Mouse (Mus musculus): ENCODE measurements around the gene Cnga1. TPM values are rescaled to one million over a fixed set of nuclear protein-coding genes. Genes with fewer than 3 reads are reported as not detected.

Gene Cnga1
- polyA plus RNA-seq, 1 experiment from 2014 or later = not detected

DNA sequence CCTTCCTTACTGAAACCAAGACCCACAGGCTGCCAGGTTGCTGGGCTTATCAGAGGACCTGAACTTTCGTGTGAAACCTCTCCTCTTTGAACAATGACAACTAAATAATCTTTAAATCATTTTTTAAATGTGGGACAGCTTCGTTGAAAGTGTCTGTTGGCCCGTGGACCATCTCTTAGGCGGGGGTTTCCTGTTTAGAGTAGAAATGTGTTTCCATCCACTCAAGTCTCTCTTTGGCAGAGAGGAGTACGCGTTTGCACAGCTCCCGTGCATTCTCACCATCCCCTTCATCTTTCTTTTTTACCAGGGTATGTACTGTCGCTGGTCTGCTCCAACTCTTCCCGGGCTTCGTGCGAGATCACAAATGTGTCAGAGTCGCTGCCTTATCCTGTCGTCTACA lies 14.3 kb upstream of the Cnga1 start:
- Histone ChIP-seq H3K4me2 (replicated peaks) (no peak overlapping the region), H3K4me3 (no peak overlapping the region), H3K27me3 (no peaks in the 10 kb centered on the region), H3K9me3 (replicated peaks) (no peaks in the 10 kb centered on the region), H3K27ac (no peak overlapping the region), H3K36me3 (no peaks in the 10 kb centered on the region), H3K4me1 (no peaks in the 10 kb centered on the region), H3K9ac (no peak overlapping the region)
- WGBS = 87% methylated on average over 13 of the region's 13 CpGs
- no peak for ATAC-seq (ENCODE audit: low FRiP score)

DNA sequence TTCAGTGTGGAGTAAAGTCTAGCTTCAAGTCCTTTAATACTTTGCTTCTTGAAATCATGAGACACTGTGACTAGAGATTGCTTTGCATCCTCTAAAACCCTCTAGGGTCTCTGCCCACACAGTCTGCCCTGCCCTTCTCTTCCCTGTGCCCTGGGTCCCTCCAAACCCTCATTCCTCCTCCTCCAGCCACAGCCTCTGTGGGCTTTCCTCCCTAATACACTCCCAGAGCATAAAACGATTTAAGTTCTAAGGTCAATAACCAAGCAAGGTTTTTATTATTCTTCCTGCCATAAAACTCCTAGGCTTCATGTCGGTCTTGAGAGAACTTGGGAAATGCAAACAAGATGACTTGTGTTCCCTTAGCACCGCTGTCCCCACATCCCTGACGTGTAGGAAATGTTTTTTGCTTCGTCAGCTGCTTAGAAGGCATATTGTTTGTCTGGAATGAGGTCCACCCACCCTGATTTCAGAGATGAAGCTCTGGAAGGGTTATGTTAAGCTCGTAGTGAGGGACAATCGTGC lies 12.3 kb upstream of the Cnga1 start:
- Histone ChIP-seq H3K9ac (no peak overlapping the region), H3K9me3 (replicated peaks) (no peaks in the 10 kb centered on the region), H3K4me3 (no peak overlapping the region), H3K27me3 (no peaks in the 10 kb centered on the region), H3K4me1 (no peaks in the 10 kb centered on the region), H3K4me2 (replicated peaks) (no peak overlapping the region), H3K36me3 (no peaks in the 10 kb centered on the region), H3K27ac (no peak overlapping the region)
- ATAC-seq (ENCODE audit: low FRiP score) = no peak
- WGBS = 61% methylated on average over 7 of the region's 7 CpGs

DNA sequence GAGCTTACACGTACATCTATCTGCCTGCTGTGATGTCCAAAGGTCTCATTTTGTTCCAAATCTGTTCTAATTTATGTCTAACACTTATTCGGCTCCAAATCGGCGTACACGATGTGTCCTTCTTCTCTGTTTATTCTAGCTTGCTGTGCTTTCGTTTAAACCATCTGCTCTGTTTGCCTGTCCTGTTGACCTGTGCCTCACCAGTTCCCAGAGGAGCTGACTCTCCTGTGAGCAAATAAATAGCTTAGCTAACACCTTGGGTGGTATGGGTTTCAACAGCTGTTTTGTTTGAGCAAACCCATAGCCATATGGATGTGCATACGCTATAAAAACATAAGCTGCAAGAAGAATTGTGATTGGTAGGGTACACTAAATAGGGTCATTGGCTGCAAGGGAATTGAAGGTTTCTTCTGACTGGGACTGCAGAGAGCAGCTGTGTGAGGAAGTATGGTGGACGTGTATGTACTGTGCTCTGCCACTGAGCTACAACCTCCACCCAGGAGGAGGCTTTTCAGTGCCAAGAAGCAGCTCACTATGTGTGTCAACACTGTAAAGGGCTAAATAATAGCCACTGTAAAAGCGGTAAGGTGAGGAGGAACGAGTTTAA lies 9.1 kb upstream of the Cnga1 start:
- ATAC-seq (ENCODE audit: low FRiP score) = no peak
- 66% methylated on average over 10 of the region's 10 CpGs for whole genome bisulfite sequencing
- H3K4me2 ChIP-seq (replicated peaks) = no peak overlapping the region

DNA sequence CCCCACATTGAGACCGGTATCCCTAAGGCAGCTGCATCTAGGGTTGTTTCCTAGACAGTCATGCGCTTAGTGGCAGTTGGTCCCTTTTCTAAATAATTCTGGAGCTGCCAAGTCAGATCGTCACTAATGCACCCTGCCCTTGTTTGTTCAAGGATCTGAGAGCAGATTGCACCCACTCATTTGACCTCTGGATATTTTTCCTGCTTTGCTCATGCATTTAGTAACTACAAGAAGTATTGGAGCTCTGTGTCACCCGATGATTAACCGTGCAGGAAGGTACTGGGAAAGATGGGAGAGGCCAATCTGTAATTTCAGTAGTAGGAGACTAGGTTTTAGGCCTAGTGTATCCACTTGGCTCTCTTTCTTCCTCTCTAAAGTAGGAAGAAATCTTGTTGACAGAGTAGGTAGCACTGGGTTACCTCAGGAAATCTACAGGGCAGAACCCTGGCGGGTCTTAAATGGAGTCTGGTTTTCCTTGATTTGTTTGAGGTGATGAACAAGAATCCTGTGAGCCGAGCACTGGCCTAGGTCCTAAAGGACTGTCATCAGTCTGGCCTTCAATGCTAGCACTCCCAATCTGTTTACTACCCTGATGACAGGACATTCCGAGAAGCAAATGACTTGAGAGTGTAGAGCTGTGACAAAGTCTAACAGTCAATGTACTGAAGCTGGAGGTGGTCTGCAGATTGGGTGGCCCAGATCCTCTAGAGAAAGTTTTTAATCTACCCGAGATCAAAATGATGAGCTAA lies 5.1 kb upstream of the Cnga1 start:
- WGBS = 84% methylated on average over 9 of the region's 9 CpGs
- peaks cover 39% of the 10 kb centered on the region for H3K27me3 ChIP-seq
- no peaks in the 10 kb centered on the region for H3K9me3 ChIP-seq (replicated peaks)

More for the DNA sequence above, 9.1 kb upstream of the Cnga1 start:
- Histone ChIP-seq H3K4me1 (peaks cover under 1% of the 10 kb centered on the region), H3K4me3 (no peak overlapping the region), H3K36me3 (no peaks in the 10 kb centered on the region), H3K9me3 (replicated peaks) (no peaks in the 10 kb centered on the region), H3K27ac (no peak overlapping the region), H3K9ac (no peak overlapping the region), H3K27me3 (peaks cover 13% of the 10 kb centered on the region)

DNA sequence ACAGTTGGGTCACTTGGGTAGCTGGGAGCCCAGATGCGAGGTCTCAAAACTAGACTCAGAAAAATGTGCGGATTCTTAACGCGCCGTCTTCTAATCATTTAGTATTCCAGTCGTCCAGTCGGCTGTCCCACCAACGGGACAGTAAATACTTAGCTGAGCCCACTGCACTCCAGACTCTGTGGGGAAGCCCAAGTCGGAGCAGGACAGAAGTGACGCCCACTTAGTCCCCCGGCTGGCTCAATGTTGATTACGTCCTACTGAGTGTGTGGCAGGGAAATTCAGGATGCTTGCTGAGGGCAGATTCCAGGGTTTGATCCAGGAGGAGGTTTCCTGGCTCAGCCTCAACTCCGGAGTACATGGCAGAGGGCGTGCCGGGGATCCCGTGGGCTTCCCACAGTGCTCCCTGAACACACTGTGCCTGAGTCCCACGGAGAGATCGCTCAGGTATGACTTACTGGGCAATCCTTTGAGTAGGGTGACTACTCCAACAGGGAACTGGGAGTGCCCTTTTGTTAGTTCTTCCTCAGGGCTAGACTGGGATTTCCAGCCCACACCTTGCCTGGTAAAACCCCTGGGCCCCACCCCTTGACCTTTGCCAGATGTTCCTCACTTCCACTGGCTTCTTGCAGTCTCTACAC lies 4.0 kb upstream of the Cnga1 start:
- H3K27ac ChIP-seq = no peak overlapping the region
- 0 out of 2 replicates have a peak overlapping the region, but pooled peaks have one; percentile 15 for H3K9ac ChIP-seq
- peaks cover 8% of the 10 kb centered on the region for H3K4me1 ChIP-seq
- H3K27me3 ChIP-seq = peaks cover 39% of the 10 kb centered on the region
- 5% methylated on average over 18 of the region's 18 CpGs for WGBS
- H3K4me2 ChIP-seq (replicated peaks) = peak overlapping the region; percentile 95
- H3K4me3 ChIP-seq = peak overlapping the region; percentile 47
- no peaks in the 10 kb centered on the region for H3K9me3 ChIP-seq (replicated peaks)
- H3K36me3 ChIP-seq = no peaks in the 10 kb centered on the region
- ATAC-seq (ENCODE audit: low FRiP score) = peak; percentile 79

More for the DNA sequence above, 5.1 kb upstream of the Cnga1 start:
- Histone ChIP-seq H3K4me3 (no peak overlapping the region), H3K9ac (no peak overlapping the region), H3K4me1 (peaks cover 8% of the 10 kb centered on the region), H3K27ac (no peak overlapping the region), H3K4me2 (replicated peaks) (no peak overlapping the region), H3K36me3 (no peaks in the 10 kb centered on the region)
- ATAC-seq (ENCODE audit: low FRiP score) = no peak

DNA sequence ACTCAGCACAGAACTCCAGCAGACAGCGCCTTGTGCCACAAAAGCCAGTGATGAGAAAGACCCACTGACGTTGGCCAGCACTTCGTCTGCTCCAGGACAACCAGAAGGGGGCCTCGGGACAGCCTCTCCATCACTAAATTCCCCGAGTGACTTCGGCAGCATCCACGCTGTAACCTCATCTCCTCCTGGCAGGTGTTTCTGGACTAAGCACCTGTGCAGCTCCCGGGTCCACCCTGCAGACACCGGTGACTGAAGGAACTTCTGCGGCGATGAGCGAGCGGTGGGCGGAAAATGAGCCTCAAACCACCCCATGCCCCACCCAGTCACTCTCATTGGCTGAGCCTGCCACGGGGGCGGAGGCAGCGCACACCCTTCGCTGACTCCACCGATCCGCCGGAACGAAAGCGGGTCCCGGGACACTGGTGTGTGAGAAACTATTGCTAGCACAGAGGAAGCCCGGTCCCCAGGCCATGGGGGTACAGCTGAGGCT lies 3.4 kb upstream of the Cnga1 start, which contains the start of gene Nipal1:
Gene Nipal1, plus strand, starts transcription at position 378 of the 490 bp plus-strand sequence.
- ATAC-seq (ENCODE audit: low FRiP score) = peak; percentile 95
- Histone ChIP-seq H3K4me3 (peak within 1 kb of the TSS; percentile 47), H3K9me3 (replicated peaks) (no peaks in the 10 kb centered on the region), H3K36me3 (no peaks in the 10 kb centered on the region), H3K27me3 (peaks cover 39% of the 10 kb centered on the region), H3K27ac (no peak within 1 kb of the TSS), H3K4me1 (peaks cover 8% of the 10 kb centered on the region), H3K9ac (0 out of 2 replicates have a peak within 1 kb of the TSS, but pooled peaks have one; percentile 27), H3K4me2 (replicated peaks) (peak within 1 kb of the TSS; percentile 95)
- 0% methylated on average over 25 of the region's 25 CpGs for WGBS

DNA sequence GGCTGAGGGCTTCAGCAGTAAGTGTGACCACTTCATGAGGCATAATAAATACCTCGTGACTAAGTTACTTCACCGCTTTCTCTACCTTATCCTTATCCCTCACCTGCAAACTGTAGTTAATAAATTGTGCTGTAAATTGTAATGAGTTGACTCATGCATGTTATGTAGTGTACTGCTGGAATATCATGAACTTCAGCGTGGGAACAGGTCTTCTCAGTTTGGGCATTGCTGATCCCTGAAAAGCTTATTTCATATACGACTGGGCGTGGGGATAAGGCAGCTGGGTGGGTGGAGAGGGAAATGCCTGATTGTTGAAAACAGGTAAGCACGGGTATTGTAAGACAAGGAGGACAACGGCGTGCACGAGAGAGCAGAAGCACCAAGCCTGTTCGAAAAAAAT lies 2.9 kb upstream of the Cnga1 start:
- ATAC-seq (ENCODE audit: low FRiP score) = no peak; the same call in 1 of the 2 replicates
- Histone ChIP-seq H3K4me2 (replicated peaks) (peak overlapping the region; percentile 95), H3K4me1 (peaks cover 8% of the 10 kb centered on the region), H3K36me3 (no peaks in the 10 kb centered on the region), H3K9me3 (replicated peaks) (no peaks in the 10 kb centered on the region), H3K27ac (no peak overlapping the region), H3K27me3 (peaks cover 39% of the 10 kb centered on the region), H3K4me3 (peak overlapping the region; percentile 47), H3K9ac (0 out of 2 replicates have a peak overlapping the region, but pooled peaks have one; percentile 27)
- 31% methylated on average over 10 of the region's 10 CpGs for WGBS

DNA sequence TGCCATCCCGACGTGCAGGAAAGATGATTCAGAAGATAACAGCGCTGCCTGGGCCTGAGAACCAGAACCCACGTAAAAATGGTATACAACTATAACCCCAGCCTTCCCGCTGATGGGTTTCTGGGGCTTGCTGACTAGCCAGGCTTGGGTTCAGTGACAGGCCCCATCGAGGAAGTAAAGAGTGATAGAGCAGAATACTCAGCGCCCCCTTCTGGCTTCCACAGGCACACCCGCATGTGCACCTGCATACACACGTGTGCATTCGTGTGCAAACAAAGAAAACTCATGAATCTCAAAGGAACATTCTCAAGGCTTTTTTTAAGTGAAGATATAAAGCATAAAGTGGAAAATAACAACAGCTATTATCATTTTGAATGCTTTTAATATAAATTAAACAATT lies 2.1 kb upstream of the Cnga1 start:
- no peak overlapping the region for H3K4me3 ChIP-seq
- peaks cover 8% of the 10 kb centered on the region for H3K4me1 ChIP-seq
- H3K4me2 ChIP-seq (replicated peaks) = no peak overlapping the region

DNA sequence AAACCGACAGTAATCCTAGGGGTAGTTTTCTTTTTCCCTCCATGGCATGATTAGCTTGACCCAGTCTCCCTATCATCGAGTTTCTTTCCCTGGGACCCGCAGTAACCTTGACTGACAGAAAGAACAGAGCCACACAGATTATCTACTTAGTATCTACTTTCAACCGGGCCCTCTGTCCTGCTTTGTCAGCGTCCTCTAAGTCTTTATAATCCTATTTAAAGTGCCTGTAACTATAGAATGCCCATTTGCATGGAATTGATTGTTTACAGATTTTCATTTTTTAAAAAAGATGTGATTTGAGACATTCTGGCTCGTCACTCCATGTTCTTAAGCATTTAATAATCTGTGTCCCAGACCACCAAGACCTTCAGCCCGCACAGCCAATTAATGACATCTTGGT lies 420 bp downstream of the Cnga1 start:
- 82% methylated on average over 7 of the region's 7 CpGs for WGBS
- Histone ChIP-seq H3K27ac (no peak overlapping the region), H3K4me3 (no peak overlapping the region), H3K4me2 (replicated peaks) (no peak overlapping the region), H3K9me3 (replicated peaks) (no peaks in the 10 kb centered on the region), H3K4me1 (peaks cover 8% of the 10 kb centered on the region), H3K27me3 (peaks cover 31% of the 10 kb centered on the region), H3K36me3 (no peaks in the 10 kb centered on the region), H3K9ac (no peak overlapping the region)
- no peak for ATAC-seq (ENCODE audit: low FRiP score)

More for the DNA sequence above, 2.1 kb upstream of the Cnga1 start:
- H3K27me3 ChIP-seq = peaks cover 39% of the 10 kb centered on the region
- no peaks in the 10 kb centered on the region for H3K9me3 ChIP-seq (replicated peaks)
- H3K9ac ChIP-seq = no peak overlapping the region
- no peak for ATAC-seq (ENCODE audit: low FRiP score)
- no peaks in the 10 kb centered on the region for H3K36me3 ChIP-seq
- WGBS = 40% methylated on average over 10 of the region's 10 CpGs
- no peak overlapping the region for H3K27ac ChIP-seq

DNA sequence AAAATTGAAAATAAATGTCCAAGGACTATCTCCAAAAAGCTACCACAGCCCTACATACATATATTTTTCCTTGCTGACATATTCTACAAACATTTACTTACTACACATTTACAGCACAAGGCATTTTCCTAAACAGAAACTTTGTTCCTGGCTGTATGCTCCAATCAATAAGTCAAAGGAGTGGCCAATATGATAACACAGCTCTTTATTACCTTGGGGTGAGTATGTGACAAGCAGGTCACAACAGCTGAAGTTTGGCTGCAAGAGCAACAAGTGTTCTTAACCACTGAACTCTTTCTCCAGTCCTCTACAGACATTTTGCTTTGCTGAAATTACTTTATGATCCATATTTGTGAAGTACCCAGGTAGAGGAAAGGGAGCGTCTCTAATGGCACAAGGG lies 4.0 kb downstream of the Cnga1 start:
- no peak for ATAC-seq (ENCODE audit: low FRiP score)
- H3K36me3 ChIP-seq = no peaks in the 10 kb centered on the region
- H3K4me1 ChIP-seq = no peaks in the 10 kb centered on the region
- H3K27ac ChIP-seq = no peak overlapping the region
- H3K9ac ChIP-seq = no peak overlapping the region
- no peak overlapping the region for H3K4me2 ChIP-seq (replicated peaks)
- peaks cover 6% of the 10 kb centered on the region for H3K27me3 ChIP-seq
- WGBS = 94% methylated on average over 1 of the region's 1 CpGs
- no peak overlapping the region for H3K4me3 ChIP-seq
- H3K9me3 ChIP-seq (replicated peaks) = no peaks in the 10 kb centered on the region

DNA sequence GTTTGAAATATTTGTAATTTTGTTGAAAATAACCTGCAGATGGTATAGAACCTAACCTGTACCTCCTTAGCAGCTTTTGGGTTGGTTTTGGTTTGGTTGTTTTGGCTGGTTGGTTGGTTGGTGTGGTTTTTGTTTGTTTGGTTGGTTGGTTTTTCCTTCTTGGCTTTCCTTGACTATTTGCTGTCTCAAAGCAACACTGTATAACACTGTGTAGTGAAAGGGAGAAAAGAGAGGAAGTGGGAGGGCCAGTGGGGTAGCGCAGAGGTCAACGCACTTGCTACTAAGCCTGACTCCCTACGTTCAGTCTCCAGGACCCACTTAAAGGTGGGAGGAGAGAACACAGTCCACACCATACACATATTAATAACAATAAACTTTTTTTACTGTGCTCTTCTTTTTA lies 7.5 kb downstream of the Cnga1 start:
- Histone ChIP-seq H3K9ac (no peak overlapping the region), H3K9me3 (replicated peaks) (no peaks in the 10 kb centered on the region), H3K36me3 (no peaks in the 10 kb centered on the region), H3K4me3 (no peak overlapping the region), H3K4me2 (replicated peaks) (no peak overlapping the region), H3K4me1 (no peaks in the 10 kb centered on the region), H3K27ac (no peak overlapping the region), H3K27me3 (no peaks in the 10 kb centered on the region)
- WGBS = 90% methylated on average over 3 of the region's 3 CpGs
- no peak for ATAC-seq (ENCODE audit: low FRiP score)

DNA sequence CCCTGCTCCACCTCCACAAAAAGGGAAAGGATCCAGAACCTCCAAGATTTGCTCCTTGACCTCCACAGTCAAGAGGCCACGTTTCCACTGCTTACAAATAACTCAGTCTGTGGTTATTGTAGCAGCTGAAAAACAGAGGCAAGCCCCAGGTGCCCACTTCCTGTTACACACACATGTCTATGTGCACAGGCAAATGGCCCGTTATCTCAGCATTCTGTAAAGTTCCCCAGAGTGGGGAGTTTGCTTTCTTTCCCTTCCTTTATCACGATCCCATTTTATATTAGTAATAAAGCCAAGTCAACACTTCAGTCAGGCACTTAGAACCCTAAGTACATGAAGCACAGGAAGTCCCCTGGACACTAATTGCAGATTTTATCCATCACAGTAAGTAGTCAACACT lies 8.0 kb downstream of the Cnga1 start:
- Histone ChIP-seq H3K4me1 (no peaks in the 10 kb centered on the region), H3K4me3 (no peak overlapping the region), H3K27me3 (no peaks in the 10 kb centered on the region), H3K27ac (no peak overlapping the region), H3K4me2 (replicated peaks) (no peak overlapping the region), H3K9me3 (replicated peaks) (no peaks in the 10 kb centered on the region), H3K36me3 (no peaks in the 10 kb centered on the region), H3K9ac (no peak overlapping the region)
- no peak for ATAC-seq (ENCODE audit: low FRiP score)
- WGBS = 61% methylated on average over 3 of the region's 3 CpGs
